Mouse (Mus musculus): ENCODE measurements around the gene Ciita. TPM values are rescaled to one million over a fixed set of nuclear protein-coding genes. Genes with fewer than 3 reads are reported as not detected.

Gene Ciita
- polyA plus RNA-seq, 1 experiment: 82.2 TPM

GRCm38 (mm10) chr16:10574936-10575335 lies 95.1 kb downstream of the Ciita start:
- TF ChIP-seq CTCF (IDR thresholded peaks at IDR 0.05; ENCODE audit: extremely low read depth, insufficient read depth, insufficient read length, insufficient replicate concordance) (no peak), POLR2A (IDR thresholded peaks at IDR 0.05; ENCODE audit: low read depth, low read length) (no peak)
- no peaks in the 10 kb centered on the region for H3K27me3 ChIP-seq (ENCODE audit: control insufficient read depth, insufficient read depth, low read length)
- no peak overlapping the region for H3K4me3 ChIP-seq (ENCODE audit: extremely low read depth, insufficient read depth, insufficient read length)
- WGBS: 64% methylated on average over 2 of the region's 2 CpGs
- no peak for DNase-seq (ENCODE audit: low read depth in 1 of 2, low spot score in 2 of 2)
- no peaks in the 10 kb centered on the region for H3K4me1 ChIP-seq (ENCODE audit: control insufficient read depth, insufficient read depth, insufficient read length)
- H3K27ac ChIP-seq (ENCODE audit: insufficient read depth, low read length): no peak overlapping the region
- peaks cover 14% of the 10 kb centered on the region for H3K36me3 ChIP-seq (ENCODE audit: control insufficient read depth, insufficient read depth, low read length)

DNA sequence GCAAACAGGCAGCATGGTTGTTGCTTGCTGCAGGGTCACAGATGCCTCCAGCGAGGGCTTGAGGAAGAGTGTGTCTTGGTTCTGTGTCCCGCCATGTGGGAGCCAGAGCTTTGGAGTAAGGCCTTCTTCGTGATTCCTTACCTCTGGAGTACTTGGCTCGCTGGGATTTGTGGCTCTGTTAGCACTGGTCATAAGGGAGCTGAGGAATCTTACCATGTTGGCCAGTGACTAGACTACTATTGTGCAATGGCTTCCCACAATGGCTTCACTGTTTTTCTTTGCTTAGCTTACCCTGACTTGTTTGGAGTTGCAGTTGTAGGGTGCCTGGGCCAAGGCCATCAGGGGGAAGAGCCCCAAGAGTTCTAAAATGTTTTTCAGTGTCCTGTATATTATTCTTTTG lies 96.1 kb downstream of the Ciita start:
- WGBS: 89% methylated on average over 4 of the region's 4 CpGs
- TF ChIP-seq CTCF (IDR thresholded peaks at IDR 0.05; ENCODE audit: extremely low read depth, insufficient read depth, insufficient read length, insufficient replicate concordance): no peak
- TF ChIP-seq POLR2A (IDR thresholded peaks at IDR 0.05; ENCODE audit: low read depth, low read length): no peak
- Histone ChIP-seq H3K36me3 (ENCODE audit: control insufficient read depth, insufficient read depth, low read length) (peaks cover 19% of the 10 kb centered on the region), H3K27ac (ENCODE audit: insufficient read depth, low read length) (no peak overlapping the region), H3K27me3 (ENCODE audit: control insufficient read depth, insufficient read depth, low read length) (no peaks in the 10 kb centered on the region), H3K4me1 (ENCODE audit: control insufficient read depth, insufficient read depth, insufficient read length) (no peaks in the 10 kb centered on the region), H3K4me3 (ENCODE audit: extremely low read depth, insufficient read depth, insufficient read length) (no peak overlapping the region)
- DNase-seq (ENCODE audit: low read depth in 1 of 2, low spot score in 2 of 2): no peak

- Histone ChIP-seq H3K36me3 (ENCODE audit: control insufficient read depth, insufficient read depth, low read length) (peaks cover 19% of the 10 kb centered on the region), H3K4me1 (ENCODE audit: control insufficient read depth, insufficient read depth, insufficient read length) (no peaks in the 10 kb centered on the region), H3K27me3 (ENCODE audit: control insufficient read depth, insufficient read depth, low read length) (no peaks in the 10 kb centered on the region), H3K4me3 (ENCODE audit: extremely low read depth, insufficient read depth, insufficient read length) (no peak overlapping the region), H3K27ac (ENCODE audit: insufficient read depth, low read length) (no peak overlapping the region)
- DNase-seq (ENCODE audit: low read depth in 1 of 2, low spot score in 2 of 2): no peak
- no peak for TF ChIP-seq POLR2A (IDR thresholded peaks at IDR 0.05; ENCODE audit: low read depth, low read length)
- WGBS: 37% methylated on average over 5 of the region's 5 CpGs
These were observed 97.7 kb downstream of the Ciita start for GRCm38 (mm10) chr16:10577548-10577947.

Other genes with a start within 250 kb of the Ciita start
- 10.9 and 13.1 TPM in 2 replicates for gene Emp2, start 166.1 kb upstream of the Ciita start, polyA plus RNA-seq (2012; rRNA removed)
- 0.08 and 0.14 TPM in 2 replicates for gene Tekt5, start 84.6 kb upstream of the Ciita start, polyA plus RNA-seq (2012; rRNA removed)
- 38.6 and 40.3 TPM in 2 replicates for gene Nubp1, start 68.1 kb upstream of the Ciita start, polyA plus RNA-seq (2012; rRNA removed)
- 0.29 and 0.32 TPM in 2 replicates for gene Tvp23a, start 32.7 kb upstream of the Ciita start, polyA plus RNA-seq (2012; rRNA removed)
- gene Dexi, start 63.0 kb downstream of the Ciita start, polyA plus RNA-seq (2012; rRNA removed): 40.8 and 55.1 TPM in 2 replicates
- 8.2 and 10.0 TPM in 2 replicates for gene Clec16a, start 65.3 kb downstream of the Ciita start, polyA plus RNA-seq (2012; rRNA removed)